Mouse (Mus musculus) limb, embryonic 11.5 days (tissue): Measurements from ENCODE around the gene Cntf. TPM values are rescaled to one million over a fixed set of nuclear protein-coding genes. Genes with fewer than 3 reads are reported as not detected.
"Not testable (repeated sequence)": the region's sequence is repeated elsewhere in the genome, so short reads cannot be mapped to it uniquely, and the experiment has no call there.

Source experiments
- ATAC-seq: fragments of 200-750 bp; cut with Nextera tagmentation; 2 replicates; pipeline ENCODE4 v1.8.0; 2017; ENCODE audit warnings: low read depth; ENCODE audit not compliant: insufficient number of reproducible peaks, low FRiP score, low TSS enrichment
- DNase-seq: peaks from one replicate; pipeline ENCODE4 v3.0.0-alpha.2; 2015; ENCODE audit warnings: low spot score
- H3K27ac ChIP-seq: fragments of 300-500 bp; sonication (generic); replicated peaks from 2 replicates; pipeline ENCODE4 v1.5.1; 2014; ENCODE audit warnings: low read depth, mild to moderate bottlenecking, low read length
- H3K27me3 ChIP-seq: fragments of 300-500 bp; sonication (generic); 2 replicates; pipeline ENCODE4 v1.6.1; 2014; ENCODE audit warnings: mild to moderate bottlenecking, low read length, mixed read lengths; ENCODE audit not compliant: control insufficient read depth, insufficient read depth
- H3K36me3 ChIP-seq: fragments of 300-500 bp; sonication (generic); 2 replicates; pipeline ENCODE4 v1.6.1; 2014; ENCODE audit warnings: mild to moderate bottlenecking, low read length, moderate library complexity, mixed read lengths; ENCODE audit not compliant: control insufficient read depth, insufficient read depth
- H3K4me1 ChIP-seq: fragments of 300-500 bp; sonication (generic); 2 replicates; pipeline ENCODE4 v1.6.1; 2014; ENCODE audit warnings: low read length, mixed read lengths; ENCODE audit not compliant: control insufficient read depth, insufficient read depth
- H3K4me2 ChIP-seq: fragments of 300-500 bp; sonication (generic); 2 replicates; pipeline ENCODE4 v1.6.1; 2014; ENCODE audit warnings: low read depth, mild to moderate bottlenecking, moderate library complexity; ENCODE audit not compliant: severe bottlenecking
- H3K4me3 ChIP-seq: fragments of 300-500 bp; sonication (generic); 2 replicates; pipeline ENCODE4 v1.5.1; 2014; ENCODE audit warnings: low read depth, low read length
- H3K9ac ChIP-seq: fragments of 300-500 bp; sonication (generic); 2 replicates; pipeline ENCODE4 v1.6.1; 2014; ENCODE audit warnings: mild to moderate bottlenecking, low read length
- H3K9me3 ChIP-seq: fragments of 300-500 bp; sonication (generic); 2 replicates; pipeline ENCODE4 v1.6.1; 2016; ENCODE audit warnings: low read length; ENCODE audit not compliant: control insufficient read depth
- WGBS: fragments of 180-500 bp; shearing (Covaris S2); extraction: QIAGEN DNeasy Blood & Tissue Kit; methylation state at CpG from one replicate; pipeline ENCODE4 v1.1.7; 2014; 5-methylcytosine and 5-hydroxymethylcytosine counted together
- polyA plus RNA-seq: library from polyadenylated mRNA; unstranded; fragments of >200 nt; fragmentation: Nextera tagmentation; extraction: Ambion mirVana; gene quantifications from 2 replicates; pipeline ENCODE4 v1.2.1, GENCODE M21; 2014

Cntf gene
- polyA plus RNA-seq, 1 experiment from 2014 or later, result 0.64 TPM

DNA sequence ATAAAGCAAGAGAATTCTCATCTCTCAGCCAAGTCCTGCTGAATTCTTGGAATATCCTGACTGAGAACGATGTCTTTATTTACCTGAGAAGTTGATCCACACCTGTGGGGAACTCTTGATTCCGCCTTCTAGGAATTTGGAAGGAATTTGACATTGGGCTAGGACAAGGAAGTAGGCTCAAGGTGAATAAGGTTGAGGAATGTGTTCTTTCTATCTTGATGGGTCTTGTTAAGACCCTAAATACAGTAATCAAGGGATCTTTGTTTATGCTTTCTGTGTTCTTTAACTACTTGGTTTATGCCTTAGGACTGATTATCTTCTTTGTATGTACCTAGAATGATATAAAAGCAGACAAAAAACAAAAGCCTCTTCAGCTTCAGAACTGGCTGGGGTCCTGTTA, 33.5 kb downstream of the Cntf start:
- Histone ChIP-seq H3K4me3 (no peak overlapping the region), H3K27me3 (no peaks in the 10 kb centered on the region), H3K27ac (no peak overlapping the region), H3K4me2 (no peak overlapping the region), H3K9ac (no peak overlapping the region), H3K9me3 (no peaks in the 10 kb centered on the region), H3K4me1 (no peaks in the 10 kb centered on the region), H3K36me3 (no peaks in the 10 kb centered on the region)
- DNase-seq (no peak), ATAC-seq (no peak)
- 89% methylated on average over 2 of the region's 2 CpGs for WGBS

DNA sequence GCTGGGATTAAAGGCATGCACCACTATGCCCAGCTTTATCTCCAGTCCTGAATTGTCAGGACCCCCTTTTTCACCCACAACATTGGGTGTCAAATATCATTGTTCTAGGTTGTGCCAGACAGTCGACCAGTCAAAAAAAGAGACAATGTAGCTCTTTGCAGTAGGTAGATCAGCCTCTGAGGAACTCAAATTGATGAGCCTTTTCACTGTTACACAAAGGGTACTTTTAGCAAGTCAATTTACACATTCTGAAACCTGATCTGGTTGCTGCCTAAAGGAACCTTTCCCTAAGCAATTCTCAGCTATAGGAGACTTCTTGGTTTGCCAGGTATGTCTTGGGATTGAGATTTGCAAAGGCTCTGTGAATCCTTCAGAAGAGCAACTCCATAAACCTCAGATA, 34.4 kb downstream of the Cntf start:
- Histone ChIP-seq H3K4me2 (no peak overlapping the region), H3K9me3 (no peaks in the 10 kb centered on the region), H3K9ac (no peak overlapping the region), H3K4me1 (no peaks in the 10 kb centered on the region), H3K27me3 (no peaks in the 10 kb centered on the region), H3K27ac (no peak overlapping the region), H3K4me3 (no peak overlapping the region), H3K36me3 (no peaks in the 10 kb centered on the region)
- DNase-seq, result no peak
- 64% methylated on average over 1 of the region's 1 CpGs for WGBS
- ATAC-seq, result no peak

GRCm38 (mm10) chr19:12725851-12726250, 39.6 kb downstream of the Cntf start:
- no peak overlapping the region for H3K4me3 ChIP-seq
- no peak overlapping the region for H3K4me2 ChIP-seq
- ATAC-seq (no peak), DNase-seq (no peak)
- no peak overlapping the region for H3K27ac ChIP-seq
- no peaks in the 10 kb centered on the region for H3K9me3 ChIP-seq
- no peak overlapping the region for H3K9ac ChIP-seq
- no peaks in the 10 kb centered on the region for H3K4me1 ChIP-seq
- H3K27me3 ChIP-seq, result no peaks in the 10 kb centered on the region
- WGBS, result 74% methylated on average over 1 of the region's 1 CpGs
- H3K36me3 ChIP-seq, result no peaks in the 10 kb centered on the region

DNA sequence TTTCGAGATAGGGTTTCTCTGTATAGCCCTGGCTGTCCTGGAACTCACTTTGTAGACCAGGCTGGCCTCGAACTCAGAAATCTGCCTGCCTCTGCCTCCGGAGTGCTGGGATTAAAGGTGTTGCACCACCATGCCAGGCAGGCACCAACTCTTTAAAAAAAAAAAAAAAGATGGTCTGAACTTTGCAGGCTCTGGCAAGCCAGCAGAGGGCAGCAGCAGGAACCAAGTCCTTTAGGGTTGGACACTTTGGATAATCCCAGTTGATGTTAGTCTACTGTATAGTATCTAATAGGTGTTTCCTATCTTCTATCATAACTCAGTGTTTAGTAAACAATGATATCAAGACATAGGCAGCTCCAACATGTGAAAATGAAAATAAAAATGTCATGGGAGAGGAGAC, 43.1 kb downstream of the Cntf start:
- Histone ChIP-seq H3K9ac (no peak overlapping the region), H3K4me2 (no peak overlapping the region), H3K36me3 (no peaks in the 10 kb centered on the region), H3K4me3 (no peak overlapping the region), H3K27me3 (no peaks in the 10 kb centered on the region), H3K9me3 (no peaks in the 10 kb centered on the region), H3K4me1 (no peaks in the 10 kb centered on the region), H3K27ac (no peak overlapping the region)
- DNase-seq (no peak), ATAC-seq (no peak)
- WGBS, result 77% methylated on average over 2 of the region's 3 CpGs

DNA sequence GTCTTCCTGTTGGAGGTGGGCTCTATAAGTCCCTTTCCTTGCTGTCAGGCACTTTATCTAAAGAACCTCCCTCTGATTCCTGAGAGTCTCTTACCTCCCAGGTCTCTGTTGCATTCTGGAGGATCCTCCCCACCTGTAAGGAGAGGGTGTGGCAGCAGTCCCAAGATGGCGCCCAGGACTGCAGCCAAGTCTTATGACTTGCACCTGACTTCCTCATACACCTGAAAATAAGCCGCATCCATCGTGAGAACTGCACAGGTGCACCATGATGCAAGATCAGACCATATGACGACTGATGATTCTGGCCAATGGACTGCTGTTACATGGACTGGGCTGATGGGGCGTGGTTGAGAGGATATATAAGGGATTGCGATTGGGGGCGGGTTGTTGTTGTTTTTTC, 43.8 kb downstream of the Cntf start:
- not testable (repeated sequence) for H3K36me3 ChIP-seq, H3K9me3 ChIP-seq, H3K4me1 ChIP-seq, H3K27me3 ChIP-seq, H3K27ac ChIP-seq, H3K9ac ChIP-seq, ATAC-seq, DNase-seq, H3K4me2 ChIP-seq, H3K4me3 ChIP-seq
- WGBS, result 91% methylated on average over 7 of the region's 7 CpGs

DNA sequence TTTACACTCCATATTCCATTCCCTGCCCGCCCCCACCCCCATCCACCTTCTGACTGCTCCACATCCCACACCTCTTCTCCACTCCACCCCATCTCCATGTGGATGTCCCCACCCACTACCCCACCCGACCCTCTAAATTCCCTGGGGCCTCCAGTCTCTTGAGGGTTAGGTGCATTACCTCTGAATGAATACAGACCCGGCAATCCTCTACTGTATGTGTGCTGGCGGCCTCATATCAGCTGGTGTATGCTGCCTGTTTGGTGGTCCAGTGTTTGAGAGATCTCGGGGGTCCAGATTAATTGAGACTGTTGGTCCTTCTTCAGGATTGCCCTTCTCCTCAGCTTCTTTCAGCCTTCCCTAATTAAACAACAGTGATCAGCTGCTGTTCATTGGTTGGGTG, 44.5 kb downstream of the Cntf start:
- H3K4me1 ChIP-seq, H3K27ac ChIP-seq, H3K9ac ChIP-seq, H3K27me3 ChIP-seq, H3K36me3 ChIP-seq, DNase-seq, H3K4me3 ChIP-seq, H3K4me2 ChIP-seq, H3K9me3 ChIP-seq, ATAC-seq: not testable (repeated sequence)
- WGBS, result 89% methylated on average over 5 of the region's 5 CpGs

- 72% methylated on average over 2 of the region's 2 CpGs for WGBS
- Histone ChIP-seq H3K4me1 (no peaks in the 10 kb centered on the region), H3K4me2 (no peak overlapping the region), H3K36me3 (no peaks in the 10 kb centered on the region), H3K9me3 (no peaks in the 10 kb centered on the region), H3K9ac (no peak overlapping the region), H3K27me3 (no peaks in the 10 kb centered on the region), H3K27ac (no peak overlapping the region), H3K4me3 (no peak overlapping the region)
- DNase-seq (no peak), ATAC-seq (no peak)
Observed at GRCm38 (mm10) chr19:12720463-12720862, 45.0 kb downstream of the Cntf start.

DNA sequence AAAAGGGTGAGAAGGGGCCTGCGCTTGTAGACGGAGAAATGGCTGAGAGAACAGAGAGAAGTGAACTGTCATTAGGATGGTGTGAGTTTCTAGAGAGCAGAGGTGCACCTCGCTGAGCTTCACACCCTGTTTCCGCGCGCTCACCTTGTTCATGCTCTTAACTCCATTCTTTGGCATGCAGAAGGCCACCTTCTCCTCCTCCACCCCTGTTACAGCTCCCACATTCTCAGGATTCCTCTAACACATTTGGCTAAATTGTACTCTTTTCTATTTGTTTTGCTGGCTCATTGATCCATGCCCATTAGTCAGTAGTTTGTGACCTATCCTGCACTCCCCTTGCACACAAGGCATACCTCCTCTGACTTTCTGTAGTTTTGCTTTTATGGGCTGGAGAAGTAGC, 46.2 kb downstream of the Cntf start:
- no peak overlapping the region for H3K4me2 ChIP-seq
- H3K4me1 ChIP-seq, result no peaks in the 10 kb centered on the region
- H3K9me3 ChIP-seq, result no peaks in the 10 kb centered on the region
- DNase-seq, result no peak
- H3K4me3 ChIP-seq, result no peak overlapping the region
- H3K27me3 ChIP-seq, result no peaks in the 10 kb centered on the region
- H3K36me3 ChIP-seq, result no peaks in the 10 kb centered on the region
- H3K27ac ChIP-seq, result no peak overlapping the region
- no peak overlapping the region for H3K9ac ChIP-seq
- no peak for ATAC-seq
- WGBS, result 86% methylated on average over 6 of the region's 6 CpGs
